Mouse (Mus musculus) liver, adult 10 weeks (tissue): ENCODE results near the gene Il11ra2. TPM values are rescaled to one million over a fixed set of nuclear protein-coding genes. Genes with fewer than 3 reads are reported as not detected.

Experiments
- polyA plus RNA-seq: library from polyadenylated mRNA; stranded (reverse); fragments of 350-450 nt; fragmentation: Illumina TruSeq; extraction: RNeasy Lipid Tissue Mini Kit (QIAGEN cat#74804); gene quantifications from one replicate; pipeline ENCODE4 v1.2.3, GENCODE M21; 2014; ENCODE audit warnings: low read depth, low replicate concordance

Gene Il11ra2
- polyA plus RNA-seq: not detected

GRCm38 (mm10) chr4:42661793-42662192 is at the start of gene Il11ra2:
Gene Il11ra2, minus strand, starts transcription at chr4:42661893.

GRCm38 (mm10) chr4:42654951-42655350 is 6.7 kb downstream of the Il11ra2 start, which contains the start of gene Ccl27b:
Gene Ccl27b, plus strand, starts transcription at chr4:42655251.

GRCm38 (mm10) chr4:42629419-42629818 is 32.3 kb downstream of the Il11ra2 start, which contains the start of gene Gm2564:
Gene Gm2564, plus strand, starts transcription at chr4:42629719.

GRCm38 (mm10) chr4:42611895-42612294 is 49.8 kb downstream of the Il11ra2 start, which contains the start of gene Gm10591:
Gene Gm10591, plus strand, starts transcription at chr4:42612195.

Other genes starting within 250 kb of the Il11ra2 start
- not detected for gene Gm21586, start 222.5 kb downstream of the Il11ra2 start, polyA plus RNA-seq
- not detected for gene Gm2163, start 195.1 kb downstream of the Il11ra2 start, polyA plus RNA-seq
- gene Fam205a2, start 133.7 kb downstream of the Il11ra2 start, polyA plus RNA-seq: not detected
- not detected for gene Gm10591, start 49.7 kb downstream of the Il11ra2 start, polyA plus RNA-seq
- gene Gm2564, start 32.2 kb downstream of the Il11ra2 start, polyA plus RNA-seq: not detected
- gene Ccl27b, start 6.6 kb downstream of the Il11ra2 start, polyA plus RNA-seq: not detected
- gene 4930578G10Rik, start 73.7 kb upstream of the Il11ra2 start, polyA plus RNA-seq: not detected
- gene Ccl19, start 94.7 kb upstream of the Il11ra2 start, polyA plus RNA-seq: not detected
- gene Ccl21a, start 112.1 kb upstream of the Il11ra2 start, polyA plus RNA-seq: not detected
- not detected for gene Fam205a1, start 192.0 kb upstream of the Il11ra2 start, polyA plus RNA-seq
- not detected for gene Gm12394, start 194.9 kb upstream of the Il11ra2 start, polyA plus RNA-seq
- gene Fam205c, start 212.3 kb upstream of the Il11ra2 start, polyA plus RNA-seq: not detected